Mouse (Mus musculus): ENCODE results near the gene Aox2.
"Not testable (repeated sequence)": the region's sequence is repeated elsewhere in the genome, so short reads cannot be mapped to it uniquely, and the experiment has no call there.

Aox2 gene

GRCm38 (mm10) chr1:58311221-58311864 is 33.2 kb downstream of the Aox2 start:
- in situ Hi-C loops (cut with MboI; ENCODE audit: low pct_unique_long_range_greater_than_20kb in 1 of 2, low sequenced_read_pairs in 2 of 2, unreplicated experiment in 1 of 2), result no loop called here

- in situ Hi-C loops (cut with MboI; ENCODE audit: low pct_unique_long_range_greater_than_20kb in 1 of 2, low sequenced_read_pairs in 2 of 2, unreplicated experiment in 1 of 2), result no loop called here
These were observed 35.0 kb downstream of the Aox2 start for GRCm38 (mm10) chr1:58313173-58313572.

- in situ Hi-C loops (cut with MboI; ENCODE audit: low pct_unique_long_range_greater_than_20kb in 1 of 2, low sequenced_read_pairs in 2 of 2, unreplicated experiment in 1 of 2), result no loop called here
These were observed 37.4 kb downstream of the Aox2 start for GRCm38 (mm10) chr1:58315532-58315931.

- in situ Hi-C loops (cut with MboI; ENCODE audit: low pct_unique_long_range_greater_than_20kb in 1 of 2, low sequenced_read_pairs in 2 of 2, unreplicated experiment in 1 of 2), result no loop called here
These were observed 55.1 kb downstream of the Aox2 start for GRCm38 (mm10) chr1:58333222-58333621.

- in situ Hi-C loops (cut with MboI; ENCODE audit: low pct_unique_long_range_greater_than_20kb in 1 of 2, low sequenced_read_pairs in 2 of 2, unreplicated experiment in 1 of 2), result no loop called here
These were observed 61.8 kb downstream of the Aox2 start for GRCm38 (mm10) chr1:58339901-58340300.

GRCm38 (mm10) chr1:58341576-58341975 is 63.5 kb downstream of the Aox2 start:
- in situ Hi-C loops (cut with MboI; ENCODE audit: low pct_unique_long_range_greater_than_20kb in 1 of 2, low sequenced_read_pairs in 2 of 2, unreplicated experiment in 1 of 2), result no loop called here

GRCm38 (mm10) chr1:58343861-58344260 is 65.7 kb downstream of the Aox2 start:
- in situ Hi-C loops (cut with MboI; ENCODE audit: low pct_unique_long_range_greater_than_20kb in 1 of 2, low sequenced_read_pairs in 2 of 2, unreplicated experiment in 1 of 2), result no loop called here

- in situ Hi-C loops (cut with MboI; ENCODE audit: low pct_unique_long_range_greater_than_20kb in 1 of 2, low sequenced_read_pairs in 2 of 2, unreplicated experiment in 1 of 2), result no loop called here
These were observed 66.4 kb downstream of the Aox2 start for GRCm38 (mm10) chr1:58344570-58344969.

GRCm38 (mm10) chr1:58346159-58346558 is 68.0 kb downstream of the Aox2 start:
- in situ Hi-C loops (cut with MboI; ENCODE audit: low pct_unique_long_range_greater_than_20kb in 1 of 2, low sequenced_read_pairs in 2 of 2, unreplicated experiment in 1 of 2), result no loop called here

- in situ Hi-C loops (cut with MboI; ENCODE audit: low pct_unique_long_range_greater_than_20kb in 1 of 2, low sequenced_read_pairs in 2 of 2, unreplicated experiment in 1 of 2), result no loop called here
These were observed 70.6 kb downstream of the Aox2 start for GRCm38 (mm10) chr1:58348712-58349111.

- in situ Hi-C loops (cut with MboI; ENCODE audit: low pct_unique_long_range_greater_than_20kb in 1 of 2, low sequenced_read_pairs in 2 of 2, unreplicated experiment in 1 of 2), result no loop called here
These were observed 75.2 kb downstream of the Aox2 start for GRCm38 (mm10) chr1:58353238-58353893.

- in situ Hi-C loops (cut with MboI; ENCODE audit: low pct_unique_long_range_greater_than_20kb in 1 of 2, low sequenced_read_pairs in 2 of 2, unreplicated experiment in 1 of 2), result no loop called here
These were observed 81.1 kb downstream of the Aox2 start for GRCm38 (mm10) chr1:58358958-58359901.

GRCm38 (mm10) chr1:58362296-58362695 is 84.2 kb downstream of the Aox2 start:
- in situ Hi-C loops (cut with MboI; ENCODE audit: low pct_unique_long_range_greater_than_20kb in 1 of 2, low sequenced_read_pairs in 2 of 2, unreplicated experiment in 1 of 2), result no loop called here

GRCm38 (mm10) chr1:58364551-58364950 is 86.4 kb downstream of the Aox2 start:
- in situ Hi-C loops (cut with MboI; ENCODE audit: low pct_unique_long_range_greater_than_20kb in 1 of 2, low sequenced_read_pairs in 2 of 2, unreplicated experiment in 1 of 2), result no loop called here

GRCm38 (mm10) chr1:58365829-58366228 is 87.7 kb downstream of the Aox2 start:
- in situ Hi-C loops (cut with MboI; ENCODE audit: low pct_unique_long_range_greater_than_20kb in 1 of 2, low sequenced_read_pairs in 2 of 2, unreplicated experiment in 1 of 2), result no loop called here

GRCm38 (mm10) chr1:58366737-58367471 is 88.8 kb downstream of the Aox2 start:
- in situ Hi-C loops (cut with MboI; ENCODE audit: low pct_unique_long_range_greater_than_20kb in 1 of 2, low sequenced_read_pairs in 2 of 2, unreplicated experiment in 1 of 2), result no loop called here

- in situ Hi-C loops (cut with MboI; ENCODE audit: low pct_unique_long_range_greater_than_20kb in 1 of 2, low sequenced_read_pairs in 2 of 2, unreplicated experiment in 1 of 2), result no loop called here
These were observed 91.6 kb downstream of the Aox2 start for GRCm38 (mm10) chr1:58369716-58370115.

GRCm38 (mm10) chr1:58374266-58374665 is 96.1 kb downstream of the Aox2 start:
- in situ Hi-C loops (cut with MboI; ENCODE audit: low pct_unique_long_range_greater_than_20kb in 1 of 2, low sequenced_read_pairs in 2 of 2, unreplicated experiment in 1 of 2), result not testable (repeated sequence)

Measured in mouse embryonic stem cell (cell line).